Mouse (Mus musculus): ENCODE measurements around the gene Wdr89. TPM values are rescaled to one million over a fixed set of nuclear protein-coding genes. Genes with fewer than 3 reads are reported as not detected.

Wdr89 gene
- total RNA-seq, 2 experiments from 2014 or later: 2.4 to 2.5 TPM

GRCm38 (mm10) chr12:75635771-75636430 lies 33.4 kb downstream of the Wdr89 start:
- intact Hi-C loops (cut with DNase I): no loop called here
- no peak for DNase-seq (ENCODE audit: low spot score in 2 of 2)

DNA sequence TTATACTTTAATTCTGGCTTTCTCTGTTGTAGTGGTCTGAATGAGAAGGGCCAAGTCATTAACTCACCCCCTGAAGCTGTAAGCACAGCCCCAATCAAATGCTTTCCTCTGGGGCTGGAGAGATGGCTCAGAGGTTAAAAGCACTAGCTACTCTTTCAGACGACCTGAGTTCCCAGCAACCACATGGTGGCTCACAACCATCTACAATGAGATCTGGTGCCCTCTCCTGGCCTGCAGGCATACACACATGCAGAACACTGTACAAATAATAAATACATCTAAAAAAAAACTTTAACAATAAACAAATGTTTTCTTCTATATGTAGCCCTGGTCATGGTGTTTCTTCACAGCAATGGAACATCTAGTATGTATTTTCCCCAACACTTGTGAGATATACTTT lies 39.7 kb downstream of the Wdr89 start:
- intact Hi-C loops (cut with DNase I): no loop called here

DNA sequence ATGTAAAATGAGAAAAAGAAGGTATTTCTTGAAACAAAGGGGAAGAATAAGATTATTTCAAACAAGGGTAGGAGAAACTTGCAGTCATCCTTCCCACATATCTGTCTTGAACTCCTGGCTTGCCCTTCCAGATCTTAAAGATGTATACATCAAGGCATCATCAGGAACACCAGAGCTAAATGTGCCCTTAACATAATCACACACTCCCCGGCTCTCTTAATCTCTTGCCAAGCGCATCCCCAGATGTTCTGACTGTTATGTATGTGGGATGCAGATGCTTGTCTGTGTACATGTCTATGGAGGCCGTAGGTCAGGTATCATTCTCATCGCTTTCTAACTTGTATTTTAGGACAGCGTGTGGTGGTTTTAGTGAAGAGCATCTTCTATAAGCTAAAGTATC lies 46.0 kb downstream of the Wdr89 start:
- no peak for DNase-seq (ENCODE audit: low spot score in 2 of 2)
- intact Hi-C loops (cut with DNase I): no loop called here

More for the DNA sequence above, 39.7 kb downstream of the Wdr89 start:
- DNase-seq (ENCODE audit: low spot score in 2 of 2): no peak

DNA sequence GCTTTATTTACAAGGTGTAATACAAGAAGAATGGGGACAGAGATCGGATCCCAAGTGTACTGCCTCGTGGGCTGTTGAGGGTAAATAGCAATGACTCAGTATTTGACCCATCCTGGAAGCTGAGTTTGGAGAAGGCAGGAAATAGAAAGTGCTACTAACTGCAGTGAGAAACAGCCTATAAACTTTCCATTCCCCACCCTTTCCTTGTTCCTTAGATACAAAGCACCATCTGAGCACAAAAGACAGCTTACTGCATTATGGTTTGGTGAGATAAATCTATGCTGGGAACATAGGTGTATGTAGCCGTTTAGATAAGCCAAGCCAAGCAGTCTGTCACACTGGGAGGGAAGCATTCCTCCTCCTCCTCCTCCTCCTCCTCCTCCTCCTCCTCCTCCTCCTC lies 46.5 kb downstream of the Wdr89 start:
- no peak for DNase-seq (ENCODE audit: low spot score in 2 of 2)
- intact Hi-C loops (cut with DNase I): no loop called here

- intact Hi-C loops (cut with DNase I): no loop called here
Observed at GRCm38 (mm10) chr12:75616841-75617240, 52.5 kb downstream of the Wdr89 start.

GRCm38 (mm10) chr12:75616158-75616791 lies 53.1 kb downstream of the Wdr89 start:
- intact Hi-C loops (cut with DNase I): no loop called here
- no peak for DNase-seq (ENCODE audit: low spot score in 2 of 2)

More at GRCm38 (mm10) chr12:75616841-75617240, 52.5 kb downstream of the Wdr89 start:
- no peak for DNase-seq (ENCODE audit: low spot score in 2 of 2)

GRCm38 (mm10) chr12:75615556-75615955 lies 53.8 kb downstream of the Wdr89 start:
- intact Hi-C loops (cut with DNase I): no loop called here

GRCm38 (mm10) chr12:75612711-75613110 lies 56.6 kb downstream of the Wdr89 start:
- intact Hi-C loops (cut with DNase I): no loop called here
- peak in 1 of 2 experiments; percentile 34 for DNase-seq (ENCODE audit: low spot score in 2 of 2)

More at GRCm38 (mm10) chr12:75615556-75615955, 53.8 kb downstream of the Wdr89 start:
- DNase-seq (ENCODE audit: low spot score in 2 of 2): no peak

DNA sequence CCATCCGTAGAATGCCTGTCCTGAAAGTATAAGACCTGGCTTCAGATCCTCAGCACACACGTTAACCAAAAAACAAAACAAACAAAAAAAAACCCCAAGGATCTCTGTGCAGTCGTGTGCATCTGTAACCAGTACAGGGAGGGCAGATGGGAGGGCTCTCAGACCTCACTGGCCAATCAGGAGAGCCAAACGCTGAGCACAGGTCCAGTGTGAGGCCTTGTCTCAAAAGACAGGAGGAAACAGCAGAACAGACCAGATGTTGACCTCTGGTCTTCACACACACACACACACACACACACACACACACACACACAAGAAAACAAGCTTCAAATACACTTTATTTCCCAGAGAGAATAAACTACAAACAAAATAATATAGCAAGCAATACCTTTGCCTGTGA lies 69.8 kb downstream of the Wdr89 start:
- intact Hi-C loops (cut with DNase I): loop anchor here (5.0 kb wide), 3 partner anchors 48 to 132 kb away; partner anchors contain the start of gene Wdr89

DNA sequence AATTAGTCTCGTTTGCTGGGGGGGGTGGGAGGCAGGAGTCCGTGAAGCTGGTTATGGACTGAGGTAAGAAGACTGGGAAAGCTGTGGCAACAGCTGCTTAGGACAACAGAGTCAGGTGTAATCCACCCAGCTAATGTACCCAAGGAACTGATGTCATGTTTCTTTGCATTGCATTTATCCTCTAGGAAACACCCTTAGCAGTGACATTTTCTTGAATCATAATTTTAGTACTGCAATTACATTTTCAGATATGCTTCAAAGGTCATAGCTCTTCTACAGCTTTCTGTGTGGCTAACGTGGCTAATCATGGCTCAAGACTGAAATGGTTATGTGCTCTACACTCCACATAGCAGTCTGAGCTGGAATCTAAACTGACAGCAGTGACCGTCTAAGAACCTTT lies 70.3 kb downstream of the Wdr89 start:
- intact Hi-C loops (cut with DNase I): loop anchor here (5.0 kb wide), 3 partner anchors 48 to 132 kb away; partner anchors contain the start of gene Wdr89
- DNase-seq (ENCODE audit: low spot score in 2 of 2): no peak

More for the DNA sequence above, 69.8 kb downstream of the Wdr89 start:
- DNase-seq (ENCODE audit: low spot score in 2 of 2): no peak

DNA sequence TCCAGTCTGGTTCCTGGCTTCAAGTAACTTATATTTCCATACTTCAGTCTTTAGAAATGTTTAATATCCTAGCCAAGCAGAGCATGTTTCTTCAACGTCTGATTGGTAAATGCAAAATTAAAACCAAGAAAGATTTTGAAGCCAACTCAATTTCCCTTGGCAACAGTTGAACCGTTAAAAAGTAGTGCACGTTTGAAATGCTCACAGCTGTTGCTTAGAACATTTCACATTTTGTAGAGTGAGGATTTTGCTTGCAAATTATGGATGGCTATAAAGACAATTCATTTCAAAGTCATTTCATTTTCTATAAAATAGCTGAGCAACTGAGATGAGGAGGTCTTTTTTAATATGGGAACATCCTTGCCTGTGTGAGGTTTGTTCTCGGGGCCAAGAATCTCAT lies 71.6 kb downstream of the Wdr89 start:
- peak in 1 of 2 experiments; percentile 64 for DNase-seq (ENCODE audit: low spot score in 2 of 2)
- intact Hi-C loops (cut with DNase I): loop anchor here (5.0 kb wide), 3 partner anchors 50 to 130 kb away; partner anchors contain the start of gene Wdr89

DNA sequence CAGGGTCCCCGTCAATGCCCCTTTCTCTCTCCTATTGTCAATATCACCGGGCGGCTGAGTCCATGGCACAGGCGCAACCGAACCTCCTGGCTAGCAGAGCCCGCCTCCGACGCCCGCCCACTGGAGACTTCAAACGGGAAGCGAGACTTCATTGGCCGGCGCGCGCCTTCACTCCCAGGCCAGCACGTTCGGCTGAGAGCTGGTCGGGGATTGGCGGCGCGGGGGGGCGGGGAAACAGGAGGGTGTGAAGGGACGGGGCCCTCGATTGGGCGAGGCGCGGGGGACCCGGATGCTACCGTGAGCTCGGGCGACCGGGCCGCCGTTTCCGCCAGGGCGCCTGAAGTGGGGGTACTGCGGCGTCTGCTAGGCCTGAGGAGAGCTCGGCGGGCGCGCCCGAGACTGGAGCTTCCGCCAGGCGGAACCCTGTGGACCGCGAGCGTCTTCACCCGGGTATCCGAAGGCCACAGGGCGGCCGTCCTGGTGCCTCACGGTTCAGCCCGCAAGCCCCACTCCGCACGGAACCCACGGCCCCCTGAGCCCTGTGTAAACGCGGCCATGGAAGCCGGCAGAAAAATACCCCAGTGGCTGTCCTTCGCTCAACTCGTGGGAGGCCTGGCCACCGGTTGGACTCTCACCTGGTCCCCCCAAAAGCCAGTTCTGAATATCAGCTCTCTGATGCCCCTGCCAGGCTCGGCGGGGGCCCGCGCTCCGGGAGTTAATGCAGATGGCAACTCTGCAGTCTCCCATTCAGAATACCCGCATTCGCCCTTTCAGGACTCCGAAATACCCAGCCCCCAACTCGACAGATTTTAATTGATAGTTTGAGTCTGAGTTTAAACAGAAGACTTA lies 73.0 kb downstream of the Wdr89 start, which contains the start of gene Ppp2r5e:
Gene Ppp2r5e (minus strand): TSS at position 92 of the 849 bp plus-strand sequence.
- intact Hi-C loops (cut with DNase I): loop anchor here (5.0 kb wide), 3 partner anchors 51 to 129 kb away; partner anchors contain the start of gene Wdr89
- peak; percentile 98 to 99 for DNase-seq (ENCODE audit: low spot score in 2 of 2)

DNA sequence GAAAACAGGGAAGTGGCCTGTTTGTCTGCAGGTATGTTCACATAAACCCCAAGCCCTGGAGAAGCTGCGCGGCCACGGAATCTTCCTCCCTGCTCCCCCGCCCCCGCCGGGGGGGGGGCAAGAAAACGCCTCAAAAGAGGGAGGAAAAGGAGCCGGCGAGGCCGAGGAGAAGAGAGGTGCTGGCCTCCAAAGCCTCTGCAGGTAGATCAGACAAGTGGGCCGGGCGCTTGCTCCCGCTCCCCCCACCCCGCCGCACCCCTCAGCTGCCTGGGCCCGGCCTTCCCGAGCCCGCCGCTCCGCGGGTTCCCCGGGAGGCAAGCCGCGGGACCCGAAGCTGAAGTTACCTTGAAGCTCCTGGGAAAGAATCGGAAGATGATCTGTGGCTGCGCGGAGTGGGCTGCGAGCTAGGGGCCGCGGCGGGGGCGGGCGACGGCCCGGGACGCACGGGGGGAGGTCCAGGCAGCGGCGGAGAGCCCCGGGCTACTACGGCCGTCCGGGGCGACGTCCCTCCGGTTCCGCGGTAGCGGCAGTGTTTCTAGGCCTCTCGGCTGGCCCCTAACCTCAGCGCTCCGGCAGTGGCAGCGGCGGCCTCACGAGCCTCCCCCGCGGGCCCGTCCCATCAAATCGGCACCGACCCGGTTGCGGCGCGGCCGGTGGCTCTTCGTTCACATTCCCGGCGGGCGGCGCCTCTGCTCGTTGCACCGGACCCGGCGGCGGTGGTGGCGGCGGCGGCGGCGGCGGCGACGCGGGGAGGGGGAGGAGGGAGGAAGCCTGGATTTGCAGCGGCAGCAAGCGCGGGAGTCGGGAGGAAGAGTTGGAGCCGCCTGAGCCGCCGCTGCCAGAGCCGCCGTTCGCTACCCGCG lies 73.8 kb downstream of the Wdr89 start:
- intact Hi-C loops (cut with DNase I): loop anchor here (5.0 kb wide), 3 partner anchors 52 to 128 kb away; partner anchors contain the start of gene Wdr89
- DNase-seq (ENCODE audit: low spot score in 2 of 2): no peak

DNA sequence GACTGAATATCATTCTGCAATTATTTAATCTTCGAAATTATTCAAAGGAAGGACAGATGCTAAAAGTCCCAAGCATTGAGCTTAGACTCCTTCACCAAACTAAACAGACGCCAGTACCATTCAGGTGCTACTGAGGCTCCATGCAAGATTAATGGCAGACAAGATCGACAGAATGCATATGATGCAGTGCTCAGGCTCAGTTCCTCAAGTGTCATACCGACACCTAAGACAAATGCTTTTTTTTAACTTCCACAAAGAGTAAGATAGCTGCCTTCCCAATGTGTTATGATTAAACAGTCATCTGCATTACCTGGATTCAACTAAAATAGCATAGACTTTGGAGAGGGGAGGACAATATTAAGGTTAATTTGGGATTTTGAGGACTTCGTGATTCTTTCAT lies 74.9 kb downstream of the Wdr89 start:
- intact Hi-C loops (cut with DNase I): no loop called here
- no peak for DNase-seq (ENCODE audit: low spot score in 2 of 2)

GRCm38 (mm10) chr12:75593817-75594216 lies 75.5 kb downstream of the Wdr89 start:
- no peak for DNase-seq (ENCODE audit: low spot score in 2 of 2)
- intact Hi-C loops (cut with DNase I): no loop called here

DNA sequence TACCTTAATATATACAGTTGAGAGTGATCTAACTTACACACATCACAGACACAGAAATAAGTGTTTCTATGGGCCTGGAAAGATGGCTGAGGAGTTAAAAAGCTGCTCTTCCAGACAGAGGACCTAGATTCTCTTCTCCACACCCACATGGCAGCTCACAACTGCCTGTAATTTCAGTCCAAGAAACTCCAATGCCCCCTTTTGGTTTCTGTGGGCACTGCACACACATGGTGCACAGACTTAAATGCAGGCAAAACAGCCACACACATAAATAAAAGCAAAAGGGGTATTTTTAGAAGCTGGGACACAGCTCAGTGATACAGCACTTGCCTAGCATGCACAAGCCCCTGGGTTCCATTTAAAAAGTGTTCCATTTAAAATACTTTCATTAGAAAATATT lies 81.8 kb downstream of the Wdr89 start:
- DNase-seq (ENCODE audit: low spot score in 2 of 2): no peak

GRCm38 (mm10) chr12:75583776-75584175 lies 85.6 kb downstream of the Wdr89 start:
- intact Hi-C loops (cut with DNase I): no loop called here
- DNase-seq (ENCODE audit: low spot score in 2 of 2): no peak

More for the DNA sequence above, 81.8 kb downstream of the Wdr89 start:
- intact Hi-C loops (cut with DNase I): loop anchor here (5.0 kb wide), 1 partner anchor 185 kb away; no protein-coding TSS in a partner anchor
